Mouse (Mus musculus): ENCODE measurements around the gene Pde3b. TPM values are rescaled to one million over a fixed set of nuclear protein-coding genes. Genes with fewer than 3 reads are reported as not detected.

The Pde3b gene
- total and polyA plus RNA-seq, 2 experiments from 2014 or later, result 3.4 to 18.3 TPM

DNA sequence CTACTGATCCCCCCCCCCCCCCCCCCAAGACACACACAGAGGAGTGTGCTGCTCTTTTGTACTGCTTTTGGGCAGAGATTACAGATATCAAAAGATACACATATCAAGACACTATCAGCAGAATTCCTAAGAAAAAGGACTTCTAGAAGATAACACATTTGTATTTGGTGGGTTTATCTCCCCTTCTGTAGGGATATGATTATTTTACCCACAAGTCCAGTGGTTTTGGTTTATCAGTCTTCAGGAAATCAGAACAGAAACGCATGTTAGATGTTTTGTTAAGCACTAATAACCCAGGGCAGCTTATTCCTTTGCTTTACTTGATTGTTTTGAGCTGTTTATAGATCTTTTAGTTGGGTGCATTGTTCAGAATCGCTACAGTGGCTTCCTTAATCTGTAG lies 62.8 kb downstream of the Pde3b start:
- no peaks in the 10 kb centered on the region for H3K4me1 ChIP-seq (ENCODE audit: insufficient read depth, low read length)
- no peak overlapping the region for H3K4me2 ChIP-seq (ENCODE audit: low read depth, low read length)
- no peak for DNase-seq (ENCODE audit: low spot score)
- H3K9me3 ChIP-seq (ENCODE audit: low read length), result no peaks in the 10 kb centered on the region
- H3K4me3 ChIP-seq (ENCODE audit: low read length), result no peak overlapping the region
- TF ChIP-seq CTCF (IDR thresholded peaks at IDR 0.05; ENCODE audit: low read depth), result no peak
- 87% methylated on average over 2 of the region's 2 CpGs for WGBS
- H3K27ac ChIP-seq, result no peak overlapping the region
- no peaks in the 10 kb centered on the region for H3K27me3 ChIP-seq (ENCODE audit: insufficient read depth, low read length)
- H3K36me3 ChIP-seq (ENCODE audit: insufficient read depth, low read length), result no peaks in the 10 kb centered on the region
- ATAC-seq, result no peak
- no peak overlapping the region for H3K9ac ChIP-seq (replicated peaks; ENCODE audit: low read length)

DNA sequence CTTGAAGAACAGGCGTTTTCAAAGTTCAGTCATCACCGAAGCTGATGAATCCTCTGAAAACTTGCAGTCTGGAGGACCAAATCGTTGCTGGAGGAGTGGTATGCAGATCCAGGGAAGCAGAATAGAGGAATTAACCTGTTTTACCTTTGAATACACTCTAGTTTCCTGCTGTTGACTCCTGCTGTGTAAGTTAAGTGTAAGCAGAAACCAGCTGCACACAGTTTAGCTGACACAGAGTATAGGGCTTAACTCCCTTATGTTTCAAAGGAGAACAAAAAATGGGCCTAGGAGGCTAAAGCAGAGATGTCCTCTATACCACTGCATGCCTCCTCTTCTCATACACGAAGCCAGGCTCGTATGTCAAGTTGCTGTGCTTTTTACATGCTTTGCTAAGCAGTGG lies 63.8 kb downstream of the Pde3b start:
- H3K4me1 ChIP-seq (ENCODE audit: insufficient read depth, low read length), result no peaks in the 10 kb centered on the region
- ATAC-seq (no peak), DNase-seq (ENCODE audit: low spot score) (no peak)
- H3K4me2 ChIP-seq (ENCODE audit: low read depth, low read length), result no peak overlapping the region
- no peak for TF ChIP-seq CTCF (IDR thresholded peaks at IDR 0.05; ENCODE audit: low read depth)
- no peak overlapping the region for H3K4me3 ChIP-seq (ENCODE audit: low read length)
- no peak overlapping the region for H3K27ac ChIP-seq
- no peaks in the 10 kb centered on the region for H3K9me3 ChIP-seq (ENCODE audit: low read length)
- no peaks in the 10 kb centered on the region for H3K27me3 ChIP-seq (ENCODE audit: insufficient read depth, low read length)
- H3K9ac ChIP-seq (replicated peaks; ENCODE audit: low read length), result no peak overlapping the region
- no peaks in the 10 kb centered on the region for H3K36me3 ChIP-seq (ENCODE audit: insufficient read depth, low read length)
- WGBS, result 34% methylated on average over 5 of the region's 5 CpGs

DNA sequence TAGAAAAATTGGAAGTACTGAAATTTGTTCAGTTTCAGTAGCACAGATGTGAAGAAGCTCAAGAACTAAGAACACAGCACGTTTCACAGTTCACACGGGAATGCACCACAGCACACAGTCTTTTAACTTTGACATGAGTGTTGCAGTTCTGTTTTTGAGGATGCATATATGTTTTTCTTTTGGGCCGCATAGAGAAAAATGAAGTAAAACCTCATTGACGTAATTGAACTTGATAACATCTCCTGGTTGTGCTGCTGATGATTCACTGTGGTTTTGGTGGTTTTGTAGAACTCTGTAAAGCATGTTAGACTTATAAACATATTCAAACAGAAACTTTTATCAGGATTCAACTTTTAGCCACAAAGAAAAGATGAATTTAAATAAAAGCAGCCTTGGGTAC lies 64.7 kb downstream of the Pde3b start:
- Histone ChIP-seq H3K36me3 (ENCODE audit: insufficient read depth, low read length) (no peaks in the 10 kb centered on the region), H3K9me3 (ENCODE audit: low read length) (no peaks in the 10 kb centered on the region), H3K4me1 (ENCODE audit: insufficient read depth, low read length) (no peaks in the 10 kb centered on the region), H3K4me2 (ENCODE audit: low read depth, low read length) (no peak overlapping the region), H3K27ac (no peak overlapping the region), H3K27me3 (ENCODE audit: insufficient read depth, low read length) (no peaks in the 10 kb centered on the region), H3K4me3 (ENCODE audit: low read length) (no peak overlapping the region), H3K9ac (replicated peaks; ENCODE audit: low read length) (no peak overlapping the region)
- DNase-seq (ENCODE audit: low spot score) (no peak), ATAC-seq (no peak)
- 83% methylated on average over 4 of the region's 4 CpGs for WGBS
- no peak for TF ChIP-seq CTCF (IDR thresholded peaks at IDR 0.05; ENCODE audit: low read depth)

DNA sequence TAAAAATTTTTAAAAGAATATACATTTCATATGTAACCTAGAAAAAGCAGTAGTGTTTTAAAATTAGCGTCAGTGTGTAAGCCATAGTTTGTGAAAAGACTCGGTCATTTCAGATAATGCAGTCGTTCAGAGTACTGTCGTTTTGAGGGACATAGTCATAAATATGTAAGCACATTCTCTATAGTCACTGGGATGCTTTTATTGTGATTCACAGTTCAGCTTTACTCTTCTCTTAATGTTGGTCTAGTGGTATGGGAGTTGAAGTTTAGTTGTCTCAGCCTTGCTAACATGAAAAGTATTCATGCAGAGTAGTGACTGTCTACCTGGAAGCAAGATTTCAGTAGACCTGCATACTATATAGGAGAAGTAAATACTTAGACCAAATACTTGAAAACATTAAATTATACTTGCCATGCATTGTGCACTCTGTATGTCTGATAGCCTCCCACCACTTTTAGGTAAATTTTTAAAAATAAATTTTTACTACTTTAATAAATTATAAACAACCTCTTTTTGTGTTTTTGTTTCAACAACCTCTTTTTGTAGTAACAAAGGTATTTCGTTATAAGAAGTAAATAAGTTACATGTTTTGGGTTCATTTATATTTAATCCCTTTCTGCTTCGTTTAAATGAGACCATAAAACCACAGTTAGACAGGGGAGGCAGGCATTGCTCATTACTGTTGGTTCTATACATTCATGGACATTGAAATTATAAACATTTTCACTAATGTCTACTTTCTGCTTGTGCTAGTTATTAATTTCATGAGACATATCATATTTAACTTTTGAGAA lies 65.3 kb downstream of the Pde3b start:
- Histone ChIP-seq H3K4me1 (ENCODE audit: insufficient read depth, low read length) (no peaks in the 10 kb centered on the region), H3K4me3 (ENCODE audit: low read length) (no peak overlapping the region), H3K9me3 (ENCODE audit: low read length) (no peaks in the 10 kb centered on the region), H3K27ac (no peak overlapping the region), H3K36me3 (ENCODE audit: insufficient read depth, low read length) (no peaks in the 10 kb centered on the region), H3K27me3 (ENCODE audit: insufficient read depth, low read length) (no peaks in the 10 kb centered on the region), H3K9ac (replicated peaks; ENCODE audit: low read length) (no peak overlapping the region), H3K4me2 (ENCODE audit: low read depth, low read length) (no peak overlapping the region)
- ATAC-seq (no peak), DNase-seq (ENCODE audit: low spot score) (no peak)
- TF ChIP-seq CTCF (IDR thresholded peaks at IDR 0.05; ENCODE audit: low read depth), result no peak
- 77% methylated on average over 6 of the region's 6 CpGs for WGBS

DNA sequence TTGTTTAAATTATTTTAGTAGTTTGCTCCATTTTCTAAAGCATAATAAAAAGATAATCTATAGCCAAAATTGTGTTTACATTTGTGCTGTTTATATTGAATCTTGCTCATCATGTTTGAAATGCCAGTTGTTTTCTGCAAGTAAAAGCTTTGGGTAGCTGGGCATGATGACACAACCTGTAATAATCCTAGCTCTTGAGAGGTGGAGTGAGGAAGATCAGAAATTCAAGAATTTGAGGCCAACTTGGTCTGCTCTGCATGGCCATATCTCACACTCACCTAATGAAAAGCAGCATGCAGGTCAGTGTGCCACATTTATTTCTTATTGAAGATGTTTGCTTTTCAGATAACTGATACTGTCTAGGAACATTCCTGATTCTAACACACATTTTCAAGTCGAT lies 65.9 kb downstream of the Pde3b start:
- DNase-seq (ENCODE audit: low spot score), result no peak
- no peak overlapping the region for H3K4me3 ChIP-seq (ENCODE audit: low read length)
- TF ChIP-seq CTCF (IDR thresholded peaks at IDR 0.05; ENCODE audit: low read depth), result no peak
- H3K9ac ChIP-seq (replicated peaks; ENCODE audit: low read length), result no peak overlapping the region
- no peaks in the 10 kb centered on the region for H3K27me3 ChIP-seq (ENCODE audit: insufficient read depth, low read length)
- H3K4me2 ChIP-seq (ENCODE audit: low read depth, low read length), result no peak overlapping the region
- WGBS, result 79% methylated on average over 1 of the region's 1 CpGs
- H3K36me3 ChIP-seq (ENCODE audit: insufficient read depth, low read length), result no peaks in the 10 kb centered on the region
- H3K27ac ChIP-seq, result no peak overlapping the region
- ATAC-seq, result no peak
- no peaks in the 10 kb centered on the region for H3K4me1 ChIP-seq (ENCODE audit: insufficient read depth, low read length)
- no peaks in the 10 kb centered on the region for H3K9me3 ChIP-seq (ENCODE audit: low read length)

DNA sequence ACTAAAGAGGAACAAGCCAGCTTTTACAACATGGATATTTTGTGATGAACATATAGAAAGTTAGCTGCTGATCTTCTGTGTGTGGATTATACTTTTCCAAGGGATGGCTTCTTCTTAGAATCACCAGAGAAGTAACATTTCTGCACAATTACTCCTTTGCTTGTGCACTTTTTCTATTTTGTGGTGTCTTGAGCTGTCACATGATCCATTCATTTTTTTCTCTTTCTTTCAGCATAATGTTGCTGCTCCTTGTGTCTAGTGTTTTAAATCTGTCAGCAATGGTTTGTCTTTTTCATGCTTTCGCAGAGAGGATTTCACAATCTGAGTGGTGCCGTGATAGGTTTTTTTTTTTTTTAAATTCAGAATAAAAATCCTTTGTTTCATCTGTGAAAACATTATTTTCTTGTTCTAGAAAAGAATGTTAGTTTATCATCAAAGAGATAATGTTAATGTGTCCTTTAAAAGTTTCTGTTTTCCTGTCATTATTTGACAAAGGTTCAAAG lies 66.4 kb downstream of the Pde3b start:
- no peak for DNase-seq (ENCODE audit: low spot score)
- no peak overlapping the region for H3K4me3 ChIP-seq (ENCODE audit: low read length)

DNA sequence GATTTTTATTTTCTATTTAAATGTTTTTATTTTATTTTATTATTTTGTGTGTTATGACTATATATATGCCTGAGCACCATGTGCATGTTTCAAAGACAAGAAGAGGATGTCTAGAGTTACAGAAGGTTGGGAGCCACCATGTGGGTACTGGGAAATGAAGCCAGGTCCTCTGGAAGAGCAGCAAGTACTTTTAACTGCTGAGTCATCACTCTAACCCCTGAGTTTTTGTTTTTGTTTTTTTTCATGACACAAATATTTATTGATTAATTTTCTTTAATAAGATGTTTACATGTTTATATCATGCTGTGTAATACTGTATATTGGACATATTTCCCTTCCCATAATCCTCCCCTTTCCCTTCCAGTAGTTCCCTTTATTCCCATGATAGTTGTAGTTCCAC lies 77.5 kb downstream of the Pde3b start:
- DNase-seq (ENCODE audit: low spot score) (no peak), ATAC-seq (no peak)
- H3K9me3 ChIP-seq (ENCODE audit: low read length), result no peaks in the 10 kb centered on the region
- no peaks in the 10 kb centered on the region for H3K4me1 ChIP-seq (ENCODE audit: insufficient read depth, low read length)
- H3K36me3 ChIP-seq (ENCODE audit: insufficient read depth, low read length), result no peaks in the 10 kb centered on the region
- H3K27me3 ChIP-seq (ENCODE audit: insufficient read depth, low read length), result no peaks in the 10 kb centered on the region
- no peak overlapping the region for H3K4me3 ChIP-seq (ENCODE audit: low read length)
- TF ChIP-seq CTCF (IDR thresholded peaks at IDR 0.05; ENCODE audit: low read depth), result no peak
- H3K27ac ChIP-seq, result no peak overlapping the region
- no peak overlapping the region for H3K9ac ChIP-seq (replicated peaks; ENCODE audit: low read length)
- H3K4me2 ChIP-seq (ENCODE audit: low read depth, low read length), result no peak overlapping the region

More for the DNA sequence above, 66.4 kb downstream of the Pde3b start:
- Histone ChIP-seq H3K36me3 (ENCODE audit: insufficient read depth, low read length) (no peaks in the 10 kb centered on the region), H3K4me2 (ENCODE audit: low read depth, low read length) (no peak overlapping the region), H3K27me3 (ENCODE audit: insufficient read depth, low read length) (no peaks in the 10 kb centered on the region), H3K4me1 (ENCODE audit: insufficient read depth, low read length) (no peaks in the 10 kb centered on the region), H3K27ac (no peak overlapping the region), H3K9ac (replicated peaks; ENCODE audit: low read length) (no peak overlapping the region), H3K9me3 (ENCODE audit: low read length) (no peaks in the 10 kb centered on the region)
- TF ChIP-seq CTCF (IDR thresholded peaks at IDR 0.05; ENCODE audit: low read depth), result no peak
- 83% methylated on average over 2 of the region's 2 CpGs for WGBS
- ATAC-seq, result no peak

Measured in hindbrain, postnatal 0 days (tissue).